Mouse (Mus musculus): Measurements from ENCODE around the gene Oosp2.

GRCm38 (mm10) chr19:11696755-11697154 lies 36.4 kb upstream of the Oosp2 start, which contains the start of gene Oosp3:
- TF ChIP-seq CHD2 (IDR thresholded peaks at IDR 0.05; ENCODE audit: low read depth, low read length) (no peak), ZC3H11A (IDR thresholded peaks at IDR 0.05; ENCODE audit: borderline replicate concordance, low read depth, low read length) (no peak), ZNF384 (IDR thresholded peaks at IDR 0.05; ENCODE audit: low read depth, low read length) (no peak), HCFC1 (IDR thresholded peaks at IDR 0.05; ENCODE audit: borderline replicate concordance, insufficient read depth, low read length) (no peak)

Measured in ES-E14 (cell line).